Mouse (Mus musculus): ENCODE data around the gene Slc44a2.

Gene Slc44a2

GRCm38 (mm10) chr9:21335391-21335790 is 14.9 kb downstream of the Slc44a2 start:
- no peak for DNase-seq

- no peak for DNase-seq
Measured at GRCm38 (mm10) chr9:21336491-21336890, 16.0 kb downstream of the Slc44a2 start.

- no peak for DNase-seq
Measured at GRCm38 (mm10) chr9:21337652-21338051, 17.2 kb downstream of the Slc44a2 start.

- no peak for DNase-seq
Measured at GRCm38 (mm10) chr9:21340411-21340810, 19.9 kb downstream of the Slc44a2 start.

- DNase-seq, result no peak
Measured at GRCm38 (mm10) chr9:21346627-21347365, 26.3 kb downstream of the Slc44a2 start.

- no peak for DNase-seq
Measured at GRCm38 (mm10) chr9:21348152-21348551, 27.7 kb downstream of the Slc44a2 start.

GRCm38 (mm10) chr9:21351178-21351577 is 30.7 kb downstream of the Slc44a2 start:
- DNase-seq, result no peak

- DNase-seq, result no peak
Measured at GRCm38 (mm10) chr9:21351702-21352377, 31.3 kb downstream of the Slc44a2 start.

- peak; percentile 34 for DNase-seq
Measured at GRCm38 (mm10) chr9:21352463-21353372, 32.2 kb downstream of the Slc44a2 start.

GRCm38 (mm10) chr9:21353373-21353686 is 32.8 kb downstream of the Slc44a2 start:
- DNase-seq, result no peak

- no peak for DNase-seq
Measured at GRCm38 (mm10) chr9:21354796-21355195, 34.3 kb downstream of the Slc44a2 start.

GRCm38 (mm10) chr9:21356981-21357718 is 36.7 kb downstream of the Slc44a2 start:
- peak; percentile 73 for DNase-seq

GRCm38 (mm10) chr9:21366541-21367220 is 46.2 kb downstream of the Slc44a2 start:
- peak; percentile 82 for DNase-seq

- DNase-seq, result peak; percentile 99
Measured at GRCm38 (mm10) chr9:21367357-21368111, 47.0 kb downstream of the Slc44a2 start, which contains the start of gene Ilf3. Ilf3 (plus strand) TSS chr9:21367871.

GRCm38 (mm10) chr9:21368131-21368584 is 47.7 kb downstream of the Slc44a2 start:
- DNase-seq, result peak; percentile 82

- no peak for DNase-seq
Measured at GRCm38 (mm10) chr9:21369080-21369479, 48.6 kb downstream of the Slc44a2 start.

- DNase-seq, result no peak
Measured at GRCm38 (mm10) chr9:21370876-21371275, 50.4 kb downstream of the Slc44a2 start.

GRCm38 (mm10) chr9:21372508-21372907 is 52.0 kb downstream of the Slc44a2 start:
- no peak for DNase-seq

- peak; percentile 38 for DNase-seq
Measured at GRCm38 (mm10) chr9:21379195-21379594, 58.7 kb downstream of the Slc44a2 start.

GRCm38 (mm10) chr9:21380868-21381267 is 60.4 kb downstream of the Slc44a2 start:
- DNase-seq, result no peak

GRCm38 (mm10) chr9:21383966-21384365 is 63.5 kb downstream of the Slc44a2 start:
- DNase-seq, result no peak
